Mouse (Mus musculus) liver, embryonic 15.5 days (tissue): Measurements from ENCODE around the gene Ern1. TPM values are rescaled to one million over a fixed set of nuclear protein-coding genes. Genes with fewer than 3 reads are reported as not detected.

Experiments used
- ATAC-seq: fragments of 200-750 bp; cut with Nextera tagmentation; 2 replicates; pipeline ENCODE4 v1.8.0; 2017; ENCODE audit warnings: moderate number of reproducible peaks, mild to moderate bottlenecking, moderate library complexity; ENCODE audit not compliant: insufficient read depth
- H3K27ac ChIP-seq: fragments of 300-500 bp; sonication (generic); replicated peaks from 2 replicates; pipeline ENCODE4 v1.5.1; 2015; ENCODE audit warnings: mild to moderate bottlenecking, inconsistent platforms
- H3K27me3 ChIP-seq: fragments of 300-500 bp; sonication (generic); 2 replicates; pipeline ENCODE4 v1.6.1; 2015; ENCODE audit warnings: mild to moderate bottlenecking, inconsistent platforms
- H3K36me3 ChIP-seq: fragments of 300-500 bp; sonication (generic); replicated peaks from 2 replicates; pipeline ENCODE4 v1.6.1; 2015; ENCODE audit warnings: moderate library complexity, mild to moderate bottlenecking, inconsistent platforms
- H3K4me1 ChIP-seq: fragments of 300-500 bp; sonication (generic); replicated peaks from 2 replicates; pipeline ENCODE4 v1.6.1; 2015; ENCODE audit warnings: inconsistent platforms
- H3K4me2 ChIP-seq: fragments of 300-500 bp; sonication (generic); 2 replicates; pipeline ENCODE4 v1.6.1; 2015; ENCODE audit warnings: moderate library complexity, mild to moderate bottlenecking, inconsistent platforms
- H3K4me3 ChIP-seq: fragments of 300-500 bp; sonication (generic); replicated peaks from 2 replicates; pipeline ENCODE4 v1.5.1; 2015; ENCODE audit warnings: mild to moderate bottlenecking, inconsistent platforms
- H3K9ac ChIP-seq: fragments of 300-500 bp; sonication (generic); 2 replicates; pipeline ENCODE4 v1.6.1; 2015; ENCODE audit warnings: moderate library complexity, mild to moderate bottlenecking, inconsistent platforms
- H3K9me3 ChIP-seq: fragments of 300-500 bp; sonication (generic); replicated peaks from 2 replicates; pipeline ENCODE4 v1.6.1; 2016; ENCODE audit warnings: inconsistent platforms
- WGBS: fragments of 180-500 bp; shearing (Covaris S2); methylation state at CpG from one replicate; pipeline ENCODE4 v1.1.7; 2015; ENCODE audit warnings: mixed read lengths; ENCODE audit not compliant: insufficient replicate concordance; 5-methylcytosine and 5-hydroxymethylcytosine counted together
- polyA plus RNA-seq: library from polyadenylated mRNA; unstranded; fragments of >200 nt; fragmentation: Nextera tagmentation; extraction: Ambion mirVana; gene quantifications from 2 replicates; pipeline ENCODE4 v1.2.1, GENCODE M21; 2015

Ern1 gene
- polyA plus RNA-seq, 1 experiment from 2014 or later: 4.1 TPM

GRCm38 (mm10) chr11:106479619-106480529, 7.8 kb downstream of the Ern1 start:
- Histone ChIP-seq H3K4me1 (peaks cover 43% of the 10 kb centered on the region), H3K9me3 (no peaks in the 10 kb centered on the region), H3K27me3 (no peaks in the 10 kb centered on the region), H3K4me3 (no peak overlapping the region), H3K36me3 (no peaks in the 10 kb centered on the region), H3K27ac (peak overlapping the region; percentile 29; the same call in 1 of the 2 replicates), H3K9ac (no peak overlapping the region), H3K4me2 (no peak overlapping the region)
- ATAC-seq: 0 out of 2 replicates have a peak, but pooled peaks have one; percentile 40
- 56% methylated on average over 9 of the region's 9 CpGs for WGBS

GRCm38 (mm10) chr11:106478745-106479144, 8.9 kb downstream of the Ern1 start:
- no peak for ATAC-seq
- H3K4me2 ChIP-seq: no peak overlapping the region
- no peaks in the 10 kb centered on the region for H3K9me3 ChIP-seq

DNA sequence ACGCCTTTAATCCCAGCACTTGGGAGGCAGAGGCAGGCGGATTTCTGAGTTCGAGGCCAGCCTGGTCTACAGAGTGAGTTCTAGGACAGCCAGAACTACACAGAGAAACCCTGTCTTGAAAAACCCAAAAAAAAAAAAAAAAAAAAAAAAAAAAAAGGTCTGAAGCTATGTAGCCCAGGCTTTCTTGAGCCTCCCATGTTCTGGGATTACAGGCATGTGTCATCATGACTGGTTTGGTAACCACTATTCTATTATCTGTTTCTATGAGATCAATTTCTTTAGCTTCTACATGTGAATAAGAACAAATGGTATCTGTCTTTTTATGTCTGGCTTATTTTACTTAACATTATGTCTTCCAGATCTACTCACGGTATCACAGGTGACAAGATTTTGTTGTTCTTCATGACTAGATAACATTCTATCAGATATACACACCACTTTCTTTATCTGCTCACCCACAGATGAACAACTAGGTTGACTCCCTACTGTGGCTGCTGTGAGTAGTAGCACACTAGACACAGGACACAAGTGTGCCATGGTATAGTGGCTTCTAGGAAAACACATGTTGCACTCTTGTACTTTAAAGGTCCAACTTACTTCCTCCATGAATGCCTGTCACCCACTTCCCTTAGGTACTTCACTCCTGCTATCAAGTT, 10.0 kb downstream of the Ern1 start:
- Histone ChIP-seq H3K36me3 (no peaks in the 10 kb centered on the region), H3K4me1 (peaks cover 44% of the 10 kb centered on the region), H3K9ac (no peak overlapping the region), H3K9me3 (no peaks in the 10 kb centered on the region), H3K27me3 (no peaks in the 10 kb centered on the region), H3K4me2 (no peak overlapping the region), H3K27ac (no peak overlapping the region), H3K4me3 (no peak overlapping the region)
- WGBS: 59% methylated on average over 4 of the region's 4 CpGs
- ATAC-seq: no peak

More at GRCm38 (mm10) chr11:106478745-106479144, 8.9 kb downstream of the Ern1 start:
- Histone ChIP-seq H3K27ac (no peak overlapping the region), H3K9ac (no peak overlapping the region), H3K27me3 (no peaks in the 10 kb centered on the region), H3K36me3 (no peaks in the 10 kb centered on the region), H3K4me1 (peaks cover 47% of the 10 kb centered on the region), H3K4me3 (no peak overlapping the region)
- WGBS: 61% methylated on average over 1 of the region's 1 CpGs

GRCm38 (mm10) chr11:106475309-106475708, 12.3 kb downstream of the Ern1 start:
- Histone ChIP-seq H3K9me3 (no peaks in the 10 kb centered on the region), H3K27ac (no peak overlapping the region), H3K4me2 (no peak overlapping the region), H3K36me3 (no peaks in the 10 kb centered on the region), H3K9ac (no peak overlapping the region), H3K27me3 (no peaks in the 10 kb centered on the region), H3K4me3 (no peak overlapping the region), H3K4me1 (peaks cover 54% of the 10 kb centered on the region)
- WGBS: 39% methylated on average over 1 of the region's 1 CpGs
- ATAC-seq: no peak

- Histone ChIP-seq H3K9ac (no peak overlapping the region), H3K27me3 (no peaks in the 10 kb centered on the region), H3K27ac (no peak overlapping the region), H3K9me3 (no peaks in the 10 kb centered on the region), H3K36me3 (no peaks in the 10 kb centered on the region), H3K4me1 (peaks cover 54% of the 10 kb centered on the region), H3K4me3 (no peak overlapping the region), H3K4me2 (no peak overlapping the region)
- ATAC-seq: no peak
- WGBS: 25% methylated on average over 1 of the region's 1 CpGs
Measured at GRCm38 (mm10) chr11:106471629-106472028, 16.0 kb downstream of the Ern1 start.

DNA sequence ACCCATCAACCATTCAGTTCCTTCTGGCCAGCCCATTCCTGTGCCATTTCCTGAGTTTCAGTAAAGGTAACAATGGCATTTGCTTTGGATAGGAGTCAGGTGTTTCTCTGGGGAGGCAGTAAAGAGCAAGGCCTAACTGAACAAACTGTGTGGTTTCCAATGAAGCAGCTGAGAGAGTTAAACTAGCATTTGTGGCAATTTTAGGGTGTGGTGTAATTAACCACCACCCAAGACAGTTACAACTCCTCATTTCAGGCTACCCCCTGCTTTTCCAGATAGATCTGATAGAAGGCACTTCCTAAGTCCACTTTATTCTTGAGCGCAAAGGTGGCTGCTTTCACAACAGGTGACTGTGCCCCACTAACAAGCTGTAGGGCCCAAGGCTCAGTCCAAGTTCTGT, 19.1 kb downstream of the Ern1 start:
- H3K4me1 ChIP-seq: peaks cover 62% of the 10 kb centered on the region
- no peak overlapping the region for H3K4me3 ChIP-seq
- ATAC-seq: no peak
- H3K27me3 ChIP-seq: no peaks in the 10 kb centered on the region
- no peaks in the 10 kb centered on the region for H3K9me3 ChIP-seq
- H3K36me3 ChIP-seq: no peaks in the 10 kb centered on the region
- H3K4me2 ChIP-seq: no peak overlapping the region
- no peak overlapping the region for H3K9ac ChIP-seq
- H3K27ac ChIP-seq: no peak overlapping the region
- 25% methylated on average over 1 of the region's 1 CpGs for WGBS

DNA sequence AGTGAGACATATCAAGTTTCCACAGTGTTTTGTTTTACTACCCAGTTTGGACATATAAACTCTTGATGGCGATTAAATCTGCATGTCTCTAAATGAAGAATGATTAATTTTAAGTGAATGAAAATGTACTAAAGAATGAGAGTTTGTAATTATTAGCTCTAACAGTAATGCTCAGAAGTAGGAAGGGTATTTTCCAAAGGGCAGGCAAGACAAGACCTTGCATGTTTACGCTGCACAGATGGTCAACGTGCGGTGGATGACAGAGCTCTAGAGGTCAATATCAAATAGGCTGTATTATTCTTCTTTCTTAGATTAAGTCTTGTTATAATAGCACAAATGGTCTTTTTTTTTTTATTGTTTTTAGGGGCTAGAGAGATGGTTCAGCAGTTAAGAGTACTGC, 21.7 kb downstream of the Ern1 start:
- no peak overlapping the region for H3K27ac ChIP-seq
- no peak overlapping the region for H3K9ac ChIP-seq
- H3K36me3 ChIP-seq: no peaks in the 10 kb centered on the region
- no peak for ATAC-seq
- H3K4me2 ChIP-seq: no peak overlapping the region
- H3K9me3 ChIP-seq: no peaks in the 10 kb centered on the region
- H3K4me3 ChIP-seq: no peak overlapping the region
- no peaks in the 10 kb centered on the region for H3K27me3 ChIP-seq
- 85% methylated on average over 4 of the region's 4 CpGs for WGBS
- peaks cover 67% of the 10 kb centered on the region for H3K4me1 ChIP-seq

GRCm38 (mm10) chr11:106465545-106465903, 22.1 kb downstream of the Ern1 start:
- no peak overlapping the region for H3K27ac ChIP-seq
- no peaks in the 10 kb centered on the region for H3K9me3 ChIP-seq
- no peaks in the 10 kb centered on the region for H3K36me3 ChIP-seq
- no peak overlapping the region for H3K4me3 ChIP-seq
- peaks cover 67% of the 10 kb centered on the region for H3K4me1 ChIP-seq
- H3K4me2 ChIP-seq: no peak overlapping the region
- no peaks in the 10 kb centered on the region for H3K27me3 ChIP-seq
- H3K9ac ChIP-seq: no peak overlapping the region
- 70% methylated on average over 1 of the region's 1 CpGs for WGBS
- no peak for ATAC-seq

DNA sequence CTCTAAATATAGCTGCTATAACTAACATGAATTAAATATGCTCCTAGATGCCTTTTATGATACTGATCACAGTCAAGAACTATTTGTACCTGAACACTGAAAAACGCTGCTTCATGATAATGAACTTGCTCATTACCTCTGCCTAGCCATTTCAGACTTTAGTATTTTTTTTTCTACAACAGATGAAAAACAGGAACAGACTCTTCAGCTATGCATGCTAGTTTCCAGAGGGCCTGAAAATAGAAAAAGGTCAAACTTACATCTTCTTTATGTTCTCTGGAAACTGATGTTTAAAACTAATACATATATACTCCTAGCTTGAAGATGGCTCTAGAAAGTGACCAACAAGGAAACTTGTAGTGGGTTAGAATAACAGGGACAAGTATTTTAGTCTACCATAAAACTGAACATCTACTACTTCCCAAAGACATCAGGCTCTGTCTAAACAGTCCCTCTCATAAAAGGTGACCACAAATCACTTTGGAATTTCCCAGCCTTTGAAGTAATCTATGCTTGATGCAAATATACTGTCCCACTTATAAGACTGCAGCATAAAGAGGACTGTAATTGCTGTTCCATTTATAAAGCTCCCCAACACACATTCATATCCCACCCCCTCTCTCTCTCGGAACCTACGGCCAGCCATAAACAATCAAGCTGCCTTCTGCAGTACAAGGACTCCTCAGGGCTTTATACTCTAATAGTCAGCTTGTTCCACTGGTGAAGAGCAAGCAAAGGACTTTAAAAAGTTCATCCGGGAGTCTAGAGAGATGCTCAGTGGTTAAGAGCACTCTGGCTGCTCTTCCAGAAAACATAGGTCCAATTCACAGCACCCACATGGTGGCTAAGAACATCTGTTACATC, 22.7 kb downstream of the Ern1 start:
- no peaks in the 10 kb centered on the region for H3K9me3 ChIP-seq
- H3K4me1 ChIP-seq: peaks cover 66% of the 10 kb centered on the region
- H3K4me3 ChIP-seq: no peak overlapping the region
- no peaks in the 10 kb centered on the region for H3K36me3 ChIP-seq
- no peaks in the 10 kb centered on the region for H3K27me3 ChIP-seq
- H3K4me2 ChIP-seq: no peak overlapping the region
- WGBS: 57% methylated on average over 4 of the region's 4 CpGs
- H3K27ac ChIP-seq: no peak overlapping the region
- ATAC-seq: no peak
- H3K9ac ChIP-seq: no peak overlapping the region

- H3K4me3 ChIP-seq: no peak overlapping the region
- H3K9me3 ChIP-seq: no peaks in the 10 kb centered on the region
- no peak overlapping the region for H3K4me2 ChIP-seq
- ATAC-seq: no peak
- H3K4me1 ChIP-seq: peaks cover 59% of the 10 kb centered on the region
- H3K9ac ChIP-seq: no peak overlapping the region
- H3K27me3 ChIP-seq: no peaks in the 10 kb centered on the region
- no peak overlapping the region for H3K27ac ChIP-seq
- WGBS: 31% methylated on average over 5 of the region's 5 CpGs
- H3K36me3 ChIP-seq: no peaks in the 10 kb centered on the region
Measured at GRCm38 (mm10) chr11:106463845-106464244, 23.8 kb downstream of the Ern1 start.

GRCm38 (mm10) chr11:106462309-106462708, 25.3 kb downstream of the Ern1 start:
- Histone ChIP-seq H3K4me1 (peaks cover 50% of the 10 kb centered on the region), H3K27me3 (no peaks in the 10 kb centered on the region), H3K36me3 (no peaks in the 10 kb centered on the region), H3K9me3 (no peaks in the 10 kb centered on the region), H3K27ac (no peak overlapping the region), H3K4me2 (no peak overlapping the region), H3K9ac (no peak overlapping the region), H3K4me3 (no peak overlapping the region)
- WGBS: 12% methylated on average over 3 of the region's 3 CpGs
- ATAC-seq: no peak; the same call in 1 of the 2 replicates
